Mouse (Mus musculus) embryonic fibroblast, embryonic 13.5 days (primary cell): ENCODE data around the gene Ttyh2.

Source experiments
- CTCF ChIP-seq: IDR thresholded peaks from 2 replicates; pipeline ENCODE4 v1.5.1; 2011; ENCODE audit warnings: mild to moderate bottlenecking, control low read depth, low read length, moderate library complexity, borderline replicate concordance; ENCODE audit not compliant: insufficient read depth
- POLR2A ChIP-seq: IDR thresholded peaks from 2 replicates; pipeline ENCODE4 v1.6.1; 2011; ENCODE audit warnings: low read depth, mild to moderate bottlenecking, control low read depth, low read length, moderate library complexity

DNA sequence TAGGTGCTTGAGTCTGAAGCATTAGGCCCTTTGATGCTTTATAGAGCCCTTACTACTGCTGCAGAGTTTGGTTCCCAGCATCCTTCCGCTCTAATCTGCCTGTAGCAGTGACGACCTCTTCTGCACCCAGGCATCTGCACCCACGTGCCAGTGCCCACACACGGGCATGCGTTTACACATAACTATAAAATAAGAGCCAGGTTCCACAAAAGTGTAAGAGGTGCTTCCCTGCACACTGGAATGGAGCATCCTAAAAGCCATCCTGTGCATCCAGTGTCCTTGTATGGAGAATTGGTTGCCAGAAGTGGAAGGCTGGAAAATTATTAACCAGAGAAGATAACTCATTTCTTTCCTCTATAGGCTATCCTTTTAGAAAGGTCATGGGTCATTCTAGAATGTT, 4.1 kb upstream of the Ttyh2 start:
- TF ChIP-seq CTCF (no peak), POLR2A (no peak)
